Mouse (Mus musculus) G1E (cell line): ENCODE measurements around the gene Wars. TPM values are rescaled to one million over a fixed set of nuclear protein-coding genes. Genes with fewer than 3 reads are reported as not detected.

Experiments
- ATAC-seq: 2 replicates; pipeline ENCODE4 v1.8.0; 2016; ENCODE audit warnings: mild to moderate bottlenecking; ENCODE audit not compliant: insufficient number of reproducible peaks, poor library complexity, low FRiP score, severe bottlenecking; ENCODE audit errors: extremely low read depth
- DNase-seq: peaks from one replicate; pipeline ENCODE4 v3.0.0; 2012; ENCODE audit warnings: low spot score
- H3K27me3 ChIP-seq: 2 replicates; pipeline ENCODE4 v1.6.1; 2012; ENCODE audit warnings: mild to moderate bottlenecking, low read length, inconsistent platforms; ENCODE audit not compliant: insufficient read depth
- H3K36me3 ChIP-seq: replicated peaks from 2 replicates; pipeline ENCODE3; 2012; ENCODE audit warnings: mild to moderate bottlenecking, inconsistent platforms
- H3K4me1 ChIP-seq: 2 replicates; pipeline ENCODE4 v1.6.1; 2012; ENCODE audit warnings: low read depth, low read length, inconsistent platforms, mixed read lengths; ENCODE audit not compliant: insufficient read depth
- H3K4me3 ChIP-seq: 2 replicates; pipeline ENCODE4 v1.5.1; 2012; ENCODE audit warnings: low read depth, mild to moderate bottlenecking, inconsistent platforms, low read length, moderate library complexity, mixed read lengths
- H3K9me3 ChIP-seq: replicated peaks from 2 replicates; pipeline ENCODE4 v1.6.1; 2012; ENCODE audit warnings: inconsistent platforms
- CTCF ChIP-seq: IDR thresholded peaks from 2 replicates; pipeline ENCODE4 v1.5.1; 2012; ENCODE audit warnings: low read depth, low read length, inconsistent platforms, mixed read lengths
- GATA1 ChIP-seq: IDR thresholded peaks from 2 replicates; pipeline ENCODE4 v1.6.1; 2012; ENCODE audit warnings: borderline replicate concordance, low read length, inconsistent platforms, mixed read lengths
- GATA2 ChIP-seq: IDR thresholded peaks from 2 replicates; pipeline ENCODE4 v1.6.1; 2012; ENCODE audit warnings: low read depth, low read length, inconsistent platforms, borderline replicate concordance
- POLR2AphosphoS5 ChIP-seq: IDR thresholded peaks from 2 replicates; pipeline ENCODE4 v1.6.1; 2012; ENCODE audit warnings: low read depth, low read length, inconsistent platforms; ENCODE audit not compliant: insufficient replicate concordance
- TAL1 ChIP-seq: conservative IDR thresholded peaks from 2 replicates; pipeline ENCODE4 v1.6.1; 2012; ENCODE audit warnings: low read depth, low read length, inconsistent platforms, mixed read lengths
- polyA plus RNA-seq: library from polyadenylated mRNA; stranded (reverse); fragments of >175 nt; gene quantifications from 2 replicates; pipeline ENCODE4 v1.2.3, GENCODE M21; 2012
- total RNA-seq, 2 experiments: library from RNA; stranded (forward) in 1 of 2; stranded (reverse) in 1 of 2; fragments of 200-1000 nt in 1 of 2; fragments of >200 nt in 1 of 2; fragmentation: Nextera tagmentation in 1 of 2; gene quantifications; 2 replicates each; pipeline ENCODE4 v1.2.3; 2014 to 2017

Gene Wars
- total and polyA plus RNA-seq, 3 experiments, result 62.1 to 81.0 (median 78.3) TPM

DNA sequence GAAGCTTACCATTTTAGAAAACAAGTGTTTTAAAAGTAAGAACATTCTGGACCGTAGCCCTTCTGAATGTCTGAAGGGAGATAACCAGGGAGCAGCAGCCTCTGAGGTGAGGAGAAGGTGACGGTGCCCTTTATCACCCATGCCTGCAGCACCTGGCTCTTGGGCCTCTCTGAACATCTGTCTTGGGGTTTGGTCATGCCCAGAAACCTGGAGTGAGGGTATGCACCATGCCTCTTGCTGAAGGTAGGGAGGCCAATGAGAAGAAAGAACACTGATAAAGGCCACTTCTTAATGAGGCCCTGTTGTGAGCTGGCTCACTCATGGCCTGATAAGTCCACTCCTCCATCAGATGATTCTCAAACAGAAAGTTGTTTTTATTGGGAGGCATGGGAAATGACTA lies 34.3 kb upstream of the Wars start:
- Histone ChIP-seq H3K9me3 (no peaks in the 10 kb centered on the region), H3K4me1 (no peaks in the 10 kb centered on the region), H3K4me3 (no peak overlapping the region), H3K27me3 (no peaks in the 10 kb centered on the region), H3K36me3 (peaks cover 21% of the 10 kb centered on the region)
- TF ChIP-seq GATA1, result no peak
- TF ChIP-seq GATA2, result no peak
- TF ChIP-seq TAL1, result no peak
- no peak for TF ChIP-seq CTCF
- no peak for TF ChIP-seq POLR2AphosphoS5
- DNase-seq (no peak), ATAC-seq (no peak)

DNA sequence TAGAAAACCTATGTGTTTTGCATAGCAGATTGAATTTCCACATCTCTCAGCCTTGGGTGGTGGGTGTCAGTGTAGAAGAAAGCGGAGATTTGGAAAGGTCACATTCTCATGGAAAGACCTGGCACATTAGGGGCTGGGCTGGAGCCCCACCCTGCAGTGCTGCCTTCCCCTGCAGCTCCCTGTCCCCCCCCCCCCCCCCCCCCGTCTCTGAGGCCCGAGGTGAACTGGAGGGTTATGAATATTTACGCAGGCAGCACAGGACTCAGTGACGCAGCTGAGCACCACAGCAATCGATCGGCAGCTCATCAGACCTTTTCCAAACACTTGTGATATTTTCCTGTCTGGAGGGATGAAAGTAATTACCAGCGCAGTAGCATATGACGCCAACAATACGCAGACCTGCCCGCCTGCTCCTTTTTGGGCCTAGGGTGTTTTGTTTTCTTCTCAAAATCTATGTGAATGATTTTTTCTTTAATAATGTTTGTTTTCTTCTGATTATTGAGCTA lies 32.7 kb upstream of the Wars start:
- ATAC-seq (no peak), DNase-seq (no peak)
- Histone ChIP-seq H3K9me3 (no peaks in the 10 kb centered on the region), H3K4me3 (no peak overlapping the region), H3K27me3 (no peaks in the 10 kb centered on the region), H3K4me1 (no peaks in the 10 kb centered on the region), H3K36me3 (peaks cover 23% of the 10 kb centered on the region)
- TF ChIP-seq POLR2AphosphoS5 (no peak), GATA1 (no peak), CTCF (no peak), GATA2 (no peak), TAL1 (no peak)

DNA sequence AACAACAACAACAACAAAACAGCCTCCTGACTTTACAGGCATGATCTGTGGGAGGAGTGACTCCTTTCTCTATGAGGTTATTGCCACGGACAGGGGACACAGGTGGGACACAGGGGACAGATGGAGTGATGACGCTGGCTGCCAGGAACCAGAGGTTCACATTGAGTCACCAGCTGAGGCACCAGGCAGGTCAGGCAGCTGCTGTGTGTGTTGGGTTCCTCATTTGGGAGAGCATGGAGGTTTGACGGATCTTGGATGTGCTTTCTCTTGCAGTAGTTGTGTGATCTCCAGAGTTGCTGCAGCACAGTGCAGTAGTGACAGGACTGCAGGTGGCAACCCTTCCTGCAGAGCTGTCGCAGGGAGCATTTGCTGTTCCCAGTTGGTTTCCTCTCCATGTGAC lies 24.8 kb upstream of the Wars start:
- ATAC-seq, result no peak

DNA sequence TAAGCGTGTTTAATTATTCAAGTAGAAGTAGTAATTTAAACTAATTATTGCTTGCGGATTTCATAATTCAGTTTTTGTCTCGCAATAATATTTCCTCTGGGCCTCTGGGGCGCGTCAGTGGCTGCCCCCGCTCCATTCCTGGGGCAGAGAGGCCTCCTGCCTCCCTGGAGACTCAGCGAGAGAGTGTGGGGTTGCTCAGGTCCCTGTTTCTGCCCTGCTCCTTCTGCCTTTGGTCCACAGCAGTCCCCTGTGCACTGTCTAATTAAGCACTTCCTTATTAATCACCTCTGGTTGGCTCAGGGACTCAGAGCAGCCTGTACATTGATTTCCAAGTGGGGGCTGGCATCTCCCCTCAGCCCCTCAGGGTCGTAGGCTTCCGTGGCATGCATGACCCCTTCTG lies 23.5 kb upstream of the Wars start:
- H3K9me3 ChIP-seq, result no peaks in the 10 kb centered on the region
- TF ChIP-seq CTCF (no peak), GATA1 (no peak), TAL1 (no peak)
- no peaks in the 10 kb centered on the region for H3K27me3 ChIP-seq
- H3K4me3 ChIP-seq, result no peak overlapping the region
- peaks cover 35% of the 10 kb centered on the region for H3K36me3 ChIP-seq
- no peak for ATAC-seq
- DNase-seq, result no peak
- no peaks in the 10 kb centered on the region for H3K4me1 ChIP-seq

More for the DNA sequence above, 24.8 kb upstream of the Wars start:
- no peak for DNase-seq
- Histone ChIP-seq H3K27me3 (no peaks in the 10 kb centered on the region), H3K4me3 (no peak overlapping the region), H3K36me3 (peaks cover 32% of the 10 kb centered on the region), H3K4me1 (no peaks in the 10 kb centered on the region), H3K9me3 (no peaks in the 10 kb centered on the region)
- no peak for TF ChIP-seq GATA1
- no peak for TF ChIP-seq GATA2
- no peak for TF ChIP-seq POLR2AphosphoS5
- TF ChIP-seq TAL1, result no peak

DNA sequence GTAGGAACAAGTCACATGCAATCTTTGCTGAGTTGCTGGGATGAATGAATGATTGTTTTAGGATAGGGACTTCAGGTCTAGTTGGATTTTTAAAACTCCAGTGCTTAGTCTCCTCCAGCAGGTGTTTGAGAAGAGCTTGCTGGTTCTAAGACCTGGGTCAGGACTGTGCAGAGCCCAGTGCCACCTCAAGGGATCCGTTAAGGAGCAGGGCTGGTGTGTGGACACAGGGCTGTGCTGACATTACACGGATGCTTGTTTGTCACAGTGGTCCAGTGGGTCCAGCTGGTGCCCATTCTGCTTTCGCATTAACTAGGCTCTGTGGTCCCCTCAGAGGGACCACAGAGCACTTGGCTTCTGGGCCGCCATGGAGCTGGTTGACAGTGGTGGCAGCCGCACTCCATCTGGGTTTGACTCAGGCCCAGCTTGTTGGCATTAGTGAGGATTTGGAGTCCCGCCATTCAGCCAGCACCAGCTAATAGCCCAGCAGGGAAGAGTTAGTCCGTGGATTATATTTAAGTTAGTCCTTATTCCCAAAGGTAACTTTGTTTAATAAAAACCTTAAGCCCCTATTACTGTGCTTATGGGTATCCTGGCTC lies 22.6 kb upstream of the Wars start:
- TF ChIP-seq TAL1, result no peak
- TF ChIP-seq CTCF, result no peak
- no peak for TF ChIP-seq GATA2
- no peak for TF ChIP-seq GATA1
- TF ChIP-seq POLR2AphosphoS5, result no peak
- DNase-seq, result no peak
- no peak overlapping the region for H3K4me3 ChIP-seq
- ATAC-seq, result no peak
- peaks cover 45% of the 10 kb centered on the region for H3K36me3 ChIP-seq
- H3K27me3 ChIP-seq, result no peaks in the 10 kb centered on the region
- no peaks in the 10 kb centered on the region for H3K9me3 ChIP-seq
- H3K4me1 ChIP-seq, result no peaks in the 10 kb centered on the region

DNA sequence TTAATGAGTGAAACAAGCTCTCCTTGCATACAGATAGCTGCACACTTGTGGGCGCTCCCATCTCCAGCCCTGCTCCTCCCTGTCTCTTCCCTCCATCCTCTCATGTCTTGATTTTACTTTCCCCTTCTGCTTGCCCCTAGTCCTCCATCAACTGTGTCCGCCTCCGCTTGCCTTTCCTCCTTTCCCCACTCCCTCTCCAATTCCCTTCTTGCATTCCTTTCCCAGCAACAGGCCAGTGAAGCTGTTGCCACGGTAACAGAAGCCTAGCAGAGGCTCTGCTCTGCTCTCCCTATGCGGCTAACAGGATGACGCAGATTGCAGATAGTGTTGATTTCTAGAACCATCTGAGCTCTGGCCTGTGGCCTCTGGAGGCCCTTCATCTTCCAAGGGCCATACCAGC lies 21.9 kb upstream of the Wars start:
- Histone ChIP-seq H3K4me3 (no peak overlapping the region), H3K4me1 (no peaks in the 10 kb centered on the region), H3K27me3 (no peaks in the 10 kb centered on the region), H3K36me3 (peaks cover 49% of the 10 kb centered on the region), H3K9me3 (no peaks in the 10 kb centered on the region)
- TF ChIP-seq TAL1, result no peak
- no peak for ATAC-seq
- DNase-seq, result no peak

DNA sequence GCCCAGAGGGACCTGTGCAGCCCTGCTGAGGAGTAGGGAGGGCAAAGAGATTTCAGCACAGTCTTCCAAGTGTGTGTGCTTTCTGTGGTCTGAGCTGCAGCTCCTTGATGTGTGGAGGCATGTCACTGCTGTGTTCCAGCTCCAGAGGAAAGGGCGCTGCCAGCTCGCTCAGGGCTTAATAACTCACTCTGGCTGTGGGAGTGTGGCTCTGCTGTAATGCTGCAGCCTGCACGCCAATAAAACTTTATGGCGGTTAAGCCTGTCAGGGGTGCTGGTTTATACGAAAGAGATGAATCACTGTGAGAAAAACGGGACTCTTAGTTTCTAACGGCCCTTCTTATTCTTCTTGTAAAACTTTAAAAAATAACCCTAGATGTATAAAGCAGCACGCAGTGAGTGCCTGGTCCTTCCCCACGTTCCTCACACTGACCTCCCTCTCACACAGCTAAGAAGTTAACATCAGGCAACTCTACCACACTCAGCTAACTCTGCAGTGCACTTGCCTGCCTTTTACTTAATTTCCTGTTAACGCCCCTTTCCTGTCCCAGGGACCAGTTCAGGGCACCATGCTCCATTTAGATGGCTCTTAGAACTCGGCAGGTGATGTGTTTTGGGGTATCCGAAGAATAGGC lies 20.9 kb upstream of the Wars start:
- no peak overlapping the region for H3K4me3 ChIP-seq

More for the DNA sequence above, 20.9 kb upstream of the Wars start:
- Histone ChIP-seq H3K4me1 (no peaks in the 10 kb centered on the region), H3K9me3 (no peaks in the 10 kb centered on the region), H3K36me3 (peaks cover 51% of the 10 kb centered on the region), H3K27me3 (no peaks in the 10 kb centered on the region)
- DNase-seq, result no peak
- ATAC-seq, result no peak
- TF ChIP-seq CTCF (no peak), TAL1 (no peak), GATA2 (no peak), GATA1 (no peak), POLR2AphosphoS5 (no peak)
